Mouse (Mus musculus): ENCODE measurements around the gene Ppp1r15b.

- TF ChIP-seq MEF2A (IDR thresholded peaks at IDR 0.05; ENCODE audit: borderline replicate concordance, low read depth, low read length), result no peak
- TF ChIP-seq CTCF (conservative IDR thresholded peaks at IDR 0.05 in 1 of 2, IDR thresholded peaks at IDR 0.05 in 1 of 2; ENCODE audit: low read depth in 2 of 2, low read length in 2 of 2), result no peak
- TF ChIP-seq EP300 (IDR thresholded peaks at IDR 0.05; ENCODE audit: low read length), result no peak
- no peak for TF ChIP-seq RCOR1 (conservative IDR thresholded peaks at IDR 0.05; ENCODE audit: low read depth, low read length)
- no peak for TF ChIP-seq E2F4 (IDR thresholded peaks at IDR 0.05; ENCODE audit: insufficient replicate concordance, low read depth, low read length)
- no peak for TF ChIP-seq USF1 (IDR thresholded peaks at IDR 0.05; ENCODE audit: low read depth, low read length)
- TF ChIP-seq POLR2A (IDR thresholded peaks at IDR 0.05; ENCODE audit: low read depth, low read length), result no peak
- no peak for TF ChIP-seq TCF12 (IDR thresholded peaks at IDR 0.05; ENCODE audit: low read depth, low read length)
- no peak for TF ChIP-seq ZC3H11A (IDR thresholded peaks at IDR 0.05; ENCODE audit: low read depth, low read length)
- no peak for TF ChIP-seq MAFK (IDR thresholded peaks at IDR 0.05; ENCODE audit: insufficient replicate concordance, low read length)
- TF ChIP-seq MAX (IDR thresholded peaks at IDR 0.05; ENCODE audit: low read length), result no peak
These were observed 3.1 kb downstream of the Ppp1r15b start for GRCm38 (mm10) chr1:133134071-133134470.

Data from CH12.LX (cell line).